Mouse (Mus musculus) heart, adult 2 months (tissue): ENCODE data around the gene Edc4. TPM values are rescaled to one million over a fixed set of nuclear protein-coding genes. Genes with fewer than 3 reads are reported as not detected.

Experiments used
- DNase-seq, 2 experiments: peaks; one replicate each; pipeline ENCODE4 v3.0.0; 2021
- H3K27ac ChIP-seq: fragments of 200-600 bp; 2 replicates; pipeline ENCODE4 v1.8.1; 2022
- H3K27me3 ChIP-seq: fragments of 200-500 bp; 2 replicates; pipeline ENCODE4 v1.6.1; 2012; ENCODE audit warnings: mild to moderate bottlenecking, low read length, inconsistent platforms, mixed read lengths; ENCODE audit not compliant: control insufficient read depth, insufficient read depth
- H3K36me3 ChIP-seq: fragments of 200-500 bp; 2 replicates; pipeline ENCODE4 v1.6.1; 2012; ENCODE audit warnings: low read length, inconsistent platforms; ENCODE audit not compliant: control insufficient read depth, insufficient read depth
- H3K4me1 ChIP-seq: fragments of 200-500 bp; 2 replicates; pipeline ENCODE4 v1.6.1; 2011; ENCODE audit warnings: low read length; ENCODE audit not compliant: control insufficient read depth, insufficient read depth
- H3K4me3 ChIP-seq: fragments of 200-600 bp; 2 replicates; pipeline ENCODE4 v1.8.1; 2022
- H3K79me2 ChIP-seq: fragments of 200-500 bp; replicated peaks from 2 replicates; pipeline ENCODE4 v1.6.1; 2012; ENCODE audit warnings: mild to moderate bottlenecking, inconsistent platforms, low read length, moderate library complexity, mixed read lengths; ENCODE audit not compliant: control insufficient read depth, insufficient read depth
- H3K9ac ChIP-seq: fragments of 200-500 bp; 2 replicates; pipeline ENCODE4 v1.6.1; 2012; ENCODE audit warnings: low read depth, mild to moderate bottlenecking, control low read depth, inconsistent platforms, low read length, mixed read lengths
- CTCF ChIP-seq: fragments of 200-600 bp; IDR thresholded peaks from 2 replicates; pipeline ENCODE4 v1.8.1; 2022; ENCODE audit warnings: antibody characterized with exemption, mild to moderate bottlenecking, moderate library complexity
- EP300 ChIP-seq: fragments of 200-500 bp; IDR thresholded peaks from 2 replicates; pipeline ENCODE4 v1.6.1; 2011; ENCODE audit warnings: low read depth, low read length, control low read depth; ENCODE audit not compliant: insufficient read depth
- POLR2A ChIP-seq: fragments of 200-500 bp; IDR thresholded peaks from 2 replicates; pipeline ENCODE4 v1.6.1; 2011; ENCODE audit warnings: mild to moderate bottlenecking, low read depth, low read length, control low read depth; ENCODE audit not compliant: insufficient read depth
- WGBS: fragments of 180-500 bp; shearing (Covaris S2); methylation state at CpG from one replicate; pipeline ENCODE4 v1.1.7; 2018; 5-methylcytosine and 5-hydroxymethylcytosine counted together
- intact Hi-C: fragments of 180-260 bp; cut with DNase I; formaldehyde crosslinking; loops from one replicate; pipeline ENCODE4 v1.15.1; 2025
- polyA plus RNA-seq: library from polyadenylated mRNA; depleted of rRNA; stranded (reverse); fragments of >200 nt; gene quantifications from 2 replicates; pipeline ENCODE4 v1.2.3, GENCODE M21; 2012
- total RNA-seq, 2 experiments: library from RNA; stranded (reverse); gene quantifications; 2 replicates each; pipeline ENCODE4 v1.2.3; 2021

Gene Edc4
- total and polyA plus RNA-seq, 3 experiments: 23.2 to 42.4 (median 25.4) TPM

- intact Hi-C loops: loop anchor here (5.0 kb wide), 1 partner anchor 81 kb away; the partner anchor contains the start of gene Cenpt
- H3K36me3 ChIP-seq: no peaks in the 10 kb centered on the region
- DNase-seq: no peak
- H3K4me3 ChIP-seq: no peak within 1 kb of the TSS
- H3K4me1 ChIP-seq: peaks cover 4% of the 10 kb centered on the region
- no peaks in the 10 kb centered on the region for H3K27me3 ChIP-seq
- 96% methylated on average over 2 of the region's 2 CpGs for WGBS
- no peak within 1 kb of the TSS for H3K27ac ChIP-seq
- no peaks in the 10 kb centered on the region for H3K79me2 ChIP-seq
- TF ChIP-seq POLR2A: no peak
- no peak for TF ChIP-seq CTCF
- no peak for TF ChIP-seq EP300
- no peak within 1 kb of the TSS for H3K9ac ChIP-seq
Observed at GRCm38 (mm10) chr8:105933762-105934161, 53.1 kb downstream of the Edc4 start, which contains the start of gene Ctrl. Gene Ctrl, minus strand, starts transcription at chr8:105933862.

GRCm38 (mm10) chr8:105935105-105935504 is 54.4 kb downstream of the Edc4 start:
- Histone ChIP-seq H3K36me3 (no peaks in the 10 kb centered on the region), H3K27ac (no peak overlapping the region), H3K79me2 (no peaks in the 10 kb centered on the region), H3K27me3 (no peaks in the 10 kb centered on the region), H3K9ac (no peak overlapping the region), H3K4me3 (no peak overlapping the region), H3K4me1 (peaks cover 4% of the 10 kb centered on the region)
- WGBS: 61% methylated on average over 6 of the region's 6 CpGs
- TF ChIP-seq POLR2A (no peak), CTCF (no peak), EP300 (no peak)
- DNase-seq: no peak
- intact Hi-C loops: no loop called here

DNA sequence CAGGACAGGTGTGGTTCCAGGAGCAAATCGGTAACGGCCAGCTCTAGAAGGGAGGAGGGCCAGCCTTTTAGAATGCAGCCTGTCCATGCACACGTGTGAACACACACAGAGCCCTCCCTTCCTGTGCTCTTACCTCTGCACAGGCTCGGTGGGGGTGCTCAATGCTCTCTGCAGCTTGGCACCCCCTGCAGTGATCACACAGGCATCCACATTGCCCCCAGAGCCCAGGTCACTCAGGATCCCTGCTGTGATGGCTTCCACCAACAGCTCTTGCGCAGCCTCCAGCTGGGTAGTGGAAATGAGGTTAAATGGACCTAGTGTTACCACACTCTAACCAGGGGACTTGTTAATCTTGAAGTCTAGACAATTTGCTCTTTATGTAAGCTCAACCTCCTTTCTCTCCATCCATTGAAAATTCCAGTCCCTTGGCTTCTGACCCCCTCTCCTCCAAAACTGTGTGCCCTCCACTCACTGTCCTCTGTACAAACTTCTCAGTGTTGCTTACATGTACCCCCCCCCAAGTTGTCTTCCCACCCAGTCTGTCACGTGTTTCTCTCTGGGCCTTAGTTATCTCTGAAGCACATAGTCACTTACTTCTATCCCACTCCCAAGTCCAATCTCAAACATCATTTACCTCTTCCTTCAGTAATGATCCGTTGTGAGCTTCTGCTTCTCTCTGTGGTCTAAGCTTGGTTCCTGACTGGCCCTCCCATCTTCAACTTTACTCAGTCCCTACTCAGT is 55.4 kb downstream of the Edc4 start:
- Histone ChIP-seq H3K27ac (peak overlapping the region; percentile 92; the same call in 1 of the 2 replicates), H3K27me3 (no peaks in the 10 kb centered on the region), H3K4me1 (peaks cover 4% of the 10 kb centered on the region), H3K9ac (peak overlapping the region; percentile 34; the same call in 1 of the 2 replicates), H3K79me2 (no peaks in the 10 kb centered on the region), H3K36me3 (no peaks in the 10 kb centered on the region), H3K4me3 (peak overlapping the region; percentile 95)
- no peak for DNase-seq
- 41% methylated on average over 7 of the region's 7 CpGs for WGBS
- TF ChIP-seq POLR2A (no peak), CTCF (no peak), EP300 (no peak)
- intact Hi-C loops: loop anchor here (2.0 kb wide), 1 partner anchor 35 kb away; the partner anchor contains the start of gene Pskh1

- intact Hi-C loops: loop anchor here (2.0 kb wide), 1 partner anchor 36 kb away; the partner anchor contains the start of gene Pskh1
Observed at GRCm38 (mm10) chr8:105936866-105937475, 56.3 kb downstream of the Edc4 start.

DNA sequence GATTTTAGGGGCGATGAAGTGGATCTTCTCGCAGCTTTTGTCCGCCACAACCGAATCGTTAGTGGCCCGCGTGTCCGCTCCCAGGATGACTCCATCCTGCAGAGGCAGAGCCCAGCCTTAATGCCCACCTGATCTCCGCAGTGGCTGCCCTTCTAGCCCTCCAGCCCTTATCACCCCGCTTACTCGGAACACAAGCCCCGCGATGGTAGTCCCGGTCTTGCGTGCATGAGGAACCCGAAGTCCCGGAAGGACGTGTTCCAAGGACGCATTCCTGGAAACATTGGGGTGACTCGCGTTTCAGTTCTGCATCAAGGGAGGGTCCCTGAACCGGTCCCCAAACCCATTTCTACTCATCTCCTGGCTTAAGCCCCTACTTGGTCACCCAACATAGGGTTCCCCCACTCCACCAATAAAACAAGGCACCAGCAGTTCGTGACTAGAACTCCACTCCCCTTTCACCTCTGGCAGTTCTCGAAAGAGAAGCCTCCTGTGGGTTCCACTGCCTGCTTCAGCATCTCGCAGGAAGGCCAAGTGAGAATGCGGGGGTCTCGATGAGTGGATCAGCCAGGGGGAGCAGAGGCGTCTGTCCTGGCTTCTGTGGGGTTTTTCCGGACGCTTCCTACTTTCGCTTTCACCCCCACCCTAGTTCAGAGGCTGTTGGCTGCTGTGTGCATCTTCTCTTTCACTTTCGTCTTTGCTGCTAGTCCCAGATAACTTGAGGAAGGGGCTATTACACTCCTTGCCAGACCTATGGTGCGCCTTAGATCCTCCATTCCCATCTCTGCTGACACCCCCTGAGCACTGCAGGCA is 57.0 kb downstream of the Edc4 start:
- peak overlapping the region; percentile 92 for H3K27ac ChIP-seq
- no peaks in the 10 kb centered on the region for H3K79me2 ChIP-seq
- intact Hi-C loops: loop anchor here (2.0 kb wide), 2 partner anchors 27 to 37 kb away; partner anchors contain the start of gene Pskh1
- peak overlapping the region; percentile 95 for H3K4me3 ChIP-seq
- H3K9ac ChIP-seq: peak overlapping the region; percentile 82
- H3K27me3 ChIP-seq: no peaks in the 10 kb centered on the region
- H3K36me3 ChIP-seq: no peaks in the 10 kb centered on the region
- TF ChIP-seq CTCF (0 out of 2 replicates have a peak, but pooled peaks have one; percentile 11), POLR2A (peak; percentile 58; the same call in 1 of the 2 replicates), EP300 (0 out of 2 replicates have a peak, but pooled peaks have one; percentile 6)
- DNase-seq: peak; percentile 73 to 74
- under 1% methylated on average over 33 of the region's 33 CpGs for WGBS
- H3K4me1 ChIP-seq: peaks cover 4% of the 10 kb centered on the region

More at GRCm38 (mm10) chr8:105936866-105937475, 56.3 kb downstream of the Edc4 start:
- DNase-seq: peak; percentile 90 to 94
- Histone ChIP-seq H3K36me3 (no peaks in the 10 kb centered on the region), H3K4me1 (peaks cover 4% of the 10 kb centered on the region), H3K9ac (peak overlapping the region; percentile 82), H3K27me3 (no peaks in the 10 kb centered on the region), H3K27ac (peak overlapping the region; percentile 92), H3K4me3 (peak overlapping the region; percentile 95), H3K79me2 (no peaks in the 10 kb centered on the region)
- under 1% methylated on average over 30 of the region's 30 CpGs for WGBS
- TF ChIP-seq POLR2A (peak; percentile 94), EP300 (peak; percentile 75; the same call in 1 of the 2 replicates), CTCF (0 out of 2 replicates have a peak, but pooled peaks have one; percentile 5)
